Mouse (Mus musculus) forebrain, embryonic 12.5 days (tissue): ENCODE measurements at regions not wholly inside any gene's neighbourhood (a gene's known extent, or its start where the extent isn't known, plus 50 kb on each side); places are given as distances from the start of the nearest gene placed in this dataset.

Experiments
- ATAC-seq: fragments of 200-750 bp; cut with Nextera tagmentation; 2 replicates; pipeline ENCODE4 v1.8.0; 2017; ENCODE audit warnings: moderate TSS enrichment; ENCODE audit not compliant: low FRiP score
- H3K27ac ChIP-seq: fragments of 300-500 bp; sonication (generic); 2 replicates; pipeline ENCODE4 v1.5.1; 2016; ENCODE audit warnings: mild to moderate bottlenecking
- H3K27me3 ChIP-seq: fragments of 300-500 bp; sonication (generic); 2 replicates; pipeline ENCODE4 v1.6.1; 2016; ENCODE audit warnings: mild to moderate bottlenecking
- H3K36me3 ChIP-seq: fragments of 300-500 bp; sonication (generic); replicated peaks from 2 replicates; pipeline ENCODE4 v1.6.1; 2016; ENCODE audit warnings: mild to moderate bottlenecking
- H3K4me1 ChIP-seq: fragments of 300-500 bp; sonication (generic); 2 replicates; pipeline ENCODE4 v1.6.1; 2016
- H3K4me2 ChIP-seq: fragments of 300-500 bp; sonication (generic); 2 replicates; pipeline ENCODE4 v1.6.1; 2016; ENCODE audit warnings: mild to moderate bottlenecking, moderate library complexity
- H3K4me3 ChIP-seq: fragments of 300-500 bp; sonication (generic); replicated peaks from 2 replicates; pipeline ENCODE4 v1.5.1; 2016; ENCODE audit warnings: mild to moderate bottlenecking
- H3K9ac ChIP-seq: fragments of 300-500 bp; sonication (generic); 2 replicates; pipeline ENCODE4 v1.6.1; 2016; ENCODE audit warnings: mild to moderate bottlenecking
- H3K9me3 ChIP-seq: fragments of 300-500 bp; sonication (generic); 2 replicates; pipeline ENCODE4 v1.6.1; 2016
- WGBS: fragments of 180-500 bp; shearing (Covaris S2); methylation state at CpG from one replicate; pipeline ENCODE4 v1.1.7; 2016; 5-methylcytosine and 5-hydroxymethylcytosine counted together

- H3K4me1 ChIP-seq, result no peaks in the 10 kb centered on the region
- H3K9me3 ChIP-seq, result no peaks in the 10 kb centered on the region
- WGBS, result 86% methylated on average over 4 of the region's 4 CpGs
- no peak overlapping the region for H3K4me3 ChIP-seq
- H3K4me2 ChIP-seq, result no peak overlapping the region
- ATAC-seq, result no peak
- H3K27me3 ChIP-seq, result no peaks in the 10 kb centered on the region
- H3K9ac ChIP-seq, result no peak overlapping the region
- H3K36me3 ChIP-seq, result no peaks in the 10 kb centered on the region
- no peak overlapping the region for H3K27ac ChIP-seq
Observed at GRCm38 (mm10) chr4:29145242-29145641, 332.3 kb downstream of the Epha7 start.

GRCm38 (mm10) chr4:29152134-29152867 lies 339.4 kb downstream of the Epha7 start:
- no peaks in the 10 kb centered on the region for H3K9me3 ChIP-seq
- no peaks in the 10 kb centered on the region for H3K4me1 ChIP-seq
- H3K27me3 ChIP-seq, result no peaks in the 10 kb centered on the region
- no peak overlapping the region for H3K9ac ChIP-seq
- H3K36me3 ChIP-seq, result no peaks in the 10 kb centered on the region
- 59% methylated on average over 6 of the region's 6 CpGs for WGBS
- ATAC-seq, result no peak
- no peak overlapping the region for H3K4me3 ChIP-seq
- H3K27ac ChIP-seq, result no peak overlapping the region
- H3K4me2 ChIP-seq, result no peak overlapping the region

- Histone ChIP-seq H3K36me3 (no peaks in the 10 kb centered on the region), H3K4me3 (no peak overlapping the region), H3K27me3 (no peaks in the 10 kb centered on the region), H3K4me2 (no peak overlapping the region), H3K9ac (no peak overlapping the region), H3K9me3 (no peaks in the 10 kb centered on the region), H3K4me1 (no peaks in the 10 kb centered on the region), H3K27ac (no peak overlapping the region)
- WGBS, result 78% methylated on average over 2 of the region's 2 CpGs
- no peak for ATAC-seq
Observed at GRCm38 (mm10) chr4:29182494-29182893, 369.6 kb downstream of the Epha7 start.

- Histone ChIP-seq H3K4me3 (no peak overlapping the region), H3K27me3 (no peaks in the 10 kb centered on the region), H3K9me3 (no peaks in the 10 kb centered on the region), H3K9ac (no peak overlapping the region), H3K4me2 (no peak overlapping the region), H3K36me3 (no peaks in the 10 kb centered on the region), H3K27ac (no peak overlapping the region), H3K4me1 (no peaks in the 10 kb centered on the region)
- no peak for ATAC-seq
Observed at GRCm38 (mm10) chr4:29183411-29183810, 370.5 kb downstream of the Epha7 start.

GRCm38 (mm10) chr4:29183818-29184217 lies 370.9 kb downstream of the Epha7 start:
- no peak overlapping the region for H3K4me2 ChIP-seq
- H3K36me3 ChIP-seq, result no peaks in the 10 kb centered on the region
- H3K27ac ChIP-seq, result no peak overlapping the region
- H3K9me3 ChIP-seq, result no peaks in the 10 kb centered on the region
- H3K4me1 ChIP-seq, result no peaks in the 10 kb centered on the region
- no peak overlapping the region for H3K9ac ChIP-seq
- ATAC-seq, result no peak
- H3K27me3 ChIP-seq, result no peaks in the 10 kb centered on the region
- 89% methylated on average over 2 of the region's 2 CpGs for WGBS
- H3K4me3 ChIP-seq, result no peak overlapping the region

- no peaks in the 10 kb centered on the region for H3K27me3 ChIP-seq
- H3K9ac ChIP-seq, result no peak overlapping the region
- no peak overlapping the region for H3K4me2 ChIP-seq
- no peaks in the 10 kb centered on the region for H3K4me1 ChIP-seq
- no peaks in the 10 kb centered on the region for H3K9me3 ChIP-seq
- H3K36me3 ChIP-seq, result no peaks in the 10 kb centered on the region
- no peak overlapping the region for H3K4me3 ChIP-seq
- no peak overlapping the region for H3K27ac ChIP-seq
- no peak for ATAC-seq
Observed at GRCm38 (mm10) chr4:29200976-29201375, 388.0 kb downstream of the Epha7 start.
